Mouse (Mus musculus): ENCODE results near the gene Dmrtc2. TPM values are rescaled to one million over a fixed set of nuclear protein-coding genes. Genes with fewer than 3 reads are reported as not detected.

Dmrtc2 gene
- total RNA-seq, 2 experiments from 2014 or later, result not detected

- TF ChIP-seq CTCF (IDR thresholded peaks at IDR 0.05), result no peak
- DNase-seq (ENCODE audit: extremely low spot score in 1 of 2, low spot score in 2 of 2), result no peak
- Histone ChIP-seq H3K4me3 (no peak overlapping the region), H3K27ac (no peak overlapping the region)
- intact Hi-C loops (cut with DNase I), result no loop called here
These were observed 19.0 kb upstream of the Dmrtc2 start for GRCm38 (mm10) chr7:24850899-24851303.

- no peak for DNase-seq (ENCODE audit: extremely low spot score in 1 of 2, low spot score in 2 of 2)
- intact Hi-C loops (cut with DNase I), result no loop called here
- Histone ChIP-seq H3K4me3 (no peak overlapping the region), H3K27ac (no peak overlapping the region)
- no peak for TF ChIP-seq CTCF (IDR thresholded peaks at IDR 0.05)
These were observed 18.1 kb upstream of the Dmrtc2 start for GRCm38 (mm10) chr7:24851596-24852325.

- intact Hi-C loops (cut with DNase I), result no loop called here
- no peak for DNase-seq (ENCODE audit: extremely low spot score in 1 of 2, low spot score in 2 of 2)
- Histone ChIP-seq H3K4me3 (no peak overlapping the region), H3K27ac (no peak overlapping the region)
- no peak for TF ChIP-seq CTCF (IDR thresholded peaks at IDR 0.05)
These were observed 17.2 kb upstream of the Dmrtc2 start for GRCm38 (mm10) chr7:24852557-24853232.

GRCm38 (mm10) chr7:24853233-24853563, 16.7 kb upstream of the Dmrtc2 start:
- no peak overlapping the region for H3K27ac ChIP-seq
- no peak for TF ChIP-seq CTCF (IDR thresholded peaks at IDR 0.05)

GRCm38 (mm10) chr7:24853695-24854094, 16.2 kb upstream of the Dmrtc2 start:
- intact Hi-C loops (cut with DNase I), result no loop called here
- no peak for TF ChIP-seq CTCF (IDR thresholded peaks at IDR 0.05)

More at GRCm38 (mm10) chr7:24853233-24853563, 16.7 kb upstream of the Dmrtc2 start:
- intact Hi-C loops (cut with DNase I), result no loop called here
- H3K4me3 ChIP-seq, result no peak overlapping the region
- no peak for DNase-seq (ENCODE audit: extremely low spot score in 1 of 2, low spot score in 2 of 2)

GRCm38 (mm10) chr7:24856460-24857120, 13.3 kb upstream of the Dmrtc2 start:
- Histone ChIP-seq H3K27ac (no peak overlapping the region), H3K4me3 (no peak overlapping the region)
- intact Hi-C loops (cut with DNase I), result no loop called here
- no peak for TF ChIP-seq CTCF (IDR thresholded peaks at IDR 0.05)
- no peak for DNase-seq (ENCODE audit: extremely low spot score in 1 of 2, low spot score in 2 of 2)

More at GRCm38 (mm10) chr7:24853695-24854094, 16.2 kb upstream of the Dmrtc2 start:
- H3K27ac ChIP-seq, result no peak overlapping the region
- H3K4me3 ChIP-seq, result no peak overlapping the region
- DNase-seq (ENCODE audit: extremely low spot score in 1 of 2, low spot score in 2 of 2), result no peak

GRCm38 (mm10) chr7:24859234-24859633, 10.6 kb upstream of the Dmrtc2 start:
- no peak for DNase-seq (ENCODE audit: extremely low spot score in 1 of 2, low spot score in 2 of 2)
- TF ChIP-seq CTCF (IDR thresholded peaks at IDR 0.05), result no peak
- Histone ChIP-seq H3K4me3 (no peak overlapping the region), H3K27ac (no peak overlapping the region)
- intact Hi-C loops (cut with DNase I), result no loop called here

- DNase-seq (ENCODE audit: extremely low spot score in 1 of 2, low spot score in 2 of 2), result no peak
- Histone ChIP-seq H3K4me3 (no peak within 1 kb of the TSS), H3K27ac (no peak within 1 kb of the TSS)
- intact Hi-C loops (cut with DNase I), result no loop called here
- no peak for TF ChIP-seq CTCF (IDR thresholded peaks at IDR 0.05)
These were observed 7.9 kb upstream of the Dmrtc2 start, which contains the start of gene Gm9844 for GRCm38 (mm10) chr7:24861913-24862312. TSS of gene Gm9844 (plus strand) at chr7:24862213.

GRCm38 (mm10) chr7:24862853-24863252, 7.0 kb upstream of the Dmrtc2 start:
- Histone ChIP-seq H3K4me3 (no peak overlapping the region), H3K27ac (no peak overlapping the region)
- no peak for DNase-seq (ENCODE audit: extremely low spot score in 1 of 2, low spot score in 2 of 2)
- intact Hi-C loops (cut with DNase I), result no loop called here
- TF ChIP-seq CTCF (IDR thresholded peaks at IDR 0.05), result no peak

- no peak for TF ChIP-seq CTCF (IDR thresholded peaks at IDR 0.05)
- DNase-seq (ENCODE audit: extremely low spot score in 1 of 2, low spot score in 2 of 2), result no peak
- intact Hi-C loops (cut with DNase I), result no loop called here
- Histone ChIP-seq H3K27ac (no peak overlapping the region), H3K4me3 (no peak overlapping the region)
These were observed 5.7 kb upstream of the Dmrtc2 start for GRCm38 (mm10) chr7:24864156-24864555.

- Histone ChIP-seq H3K4me3 (no peak overlapping the region), H3K27ac (no peak overlapping the region)
- intact Hi-C loops (cut with DNase I), result no loop called here
- no peak for DNase-seq (ENCODE audit: extremely low spot score in 1 of 2, low spot score in 2 of 2)
- no peak for TF ChIP-seq CTCF (IDR thresholded peaks at IDR 0.05)
These were observed 777 bp upstream of the Dmrtc2 start for GRCm38 (mm10) chr7:24869080-24869479.

GRCm38 (mm10) chr7:24877588-24877987, 7.7 kb downstream of the Dmrtc2 start:
- H3K4me3 ChIP-seq, result no peak overlapping the region
- DNase-seq (ENCODE audit: extremely low spot score in 1 of 2, low spot score in 2 of 2), result no peak
- no peak for TF ChIP-seq CTCF (IDR thresholded peaks at IDR 0.05)
- no peak overlapping the region for H3K27ac ChIP-seq
- intact Hi-C loops (cut with DNase I), result no loop called here

All from left cerebral cortex, adult 2 months (tissue).